Mouse (Mus musculus) liver, adult 2 months (tissue): Measurements from ENCODE around the gene Banp. TPM values are rescaled to one million over a fixed set of nuclear protein-coding genes. Genes with fewer than 3 reads are reported as not detected.
A peak's percentile ranks its signal among the peaks of the same experiment; 100 is the strongest.

Experiments
- DNase-seq: peaks from one replicate; pipeline ENCODE4 v3.0.0-alpha.2; 2011; ENCODE audit warnings: low read depth, low spot score; ENCODE audit errors: extremely low read depth
- H3K27ac ChIP-seq: fragments of 200-500 bp; replicated peaks from 2 replicates; pipeline ENCODE4 v1.5.1; 2012; ENCODE audit warnings: low read depth, mild to moderate bottlenecking, control low read depth, inconsistent platforms, low read length; ENCODE audit not compliant: insufficient read depth
- H3K27me3 ChIP-seq: fragments of 200-500 bp; 2 replicates; pipeline ENCODE4 v1.6.1; 2012; ENCODE audit warnings: mild to moderate bottlenecking, moderate library complexity, low read length, inconsistent platforms; ENCODE audit not compliant: control insufficient read depth, insufficient read depth
- H3K36me3 ChIP-seq: fragments of 200-500 bp; 2 replicates; pipeline ENCODE4 v1.6.1; 2012; ENCODE audit warnings: low read length, inconsistent platforms; ENCODE audit not compliant: control insufficient read depth, insufficient read depth
- H3K4me1 ChIP-seq: fragments of 200-500 bp; 2 replicates; pipeline ENCODE4 v1.6.1; 2011; ENCODE audit warnings: low read length; ENCODE audit not compliant: control insufficient read depth, insufficient read depth
- H3K4me3 ChIP-seq: fragments of 200-500 bp; 2 replicates; pipeline ENCODE4 v1.5.1; 2011; ENCODE audit warnings: low read depth, mild to moderate bottlenecking, control low read depth, low read length, moderate library complexity; ENCODE audit not compliant: insufficient read depth
- H3K79me2 ChIP-seq: fragments of 200-500 bp; 2 replicates; pipeline ENCODE4 v1.6.1; 2012; ENCODE audit warnings: inconsistent platforms, mild to moderate bottlenecking, low read length, moderate library complexity; ENCODE audit not compliant: control insufficient read depth, insufficient read depth
- H3K9ac ChIP-seq: fragments of 200-500 bp; 2 replicates; pipeline ENCODE4 v1.6.1; 2012; ENCODE audit warnings: low read depth, mild to moderate bottlenecking, control low read depth, inconsistent platforms, low read length
- CTCF ChIP-seq: fragments of 200-500 bp; IDR thresholded peaks from 2 replicates; pipeline ENCODE4 v1.5.1; 2011; ENCODE audit warnings: low read depth, low read length, control low read depth
- POLR2A ChIP-seq: fragments of 200-500 bp; IDR thresholded peaks from 2 replicates; pipeline ENCODE4 v1.6.1; 2011; ENCODE audit warnings: low read length, control low read depth; ENCODE audit not compliant: insufficient read depth; ENCODE audit errors: extremely low read depth
- WGBS: fragments of 180-500 bp; shearing (Covaris S2); methylation state at CpG from one replicate; pipeline ENCODE4 v1.1.7; 2018; 5-methylcytosine and 5-hydroxymethylcytosine counted together
- polyA plus RNA-seq: library from polyadenylated mRNA; depleted of rRNA; stranded (reverse); fragments of >200 nt; gene quantifications from 2 replicates; pipeline ENCODE4 v1.2.3, GENCODE M21; 2012
- total RNA-seq: library from RNA; depleted of rRNA; stranded (reverse); fragments of >200 nt; gene quantifications from 2 replicates; pipeline ENCODE4 v1.2.3, GENCODE M21; 2014

Banp gene
- total and polyA plus RNA-seq, 2 experiments, result 9.8 to 38.2 TPM

GRCm38 (mm10) chr8:122067783-122068505 is 118.4 kb downstream of the Banp start:
- DNase-seq, result peak; percentile 91
- Histone ChIP-seq H3K79me2 (no peaks in the 10 kb centered on the region), H3K4me3 (no peak overlapping the region), H3K27ac (no peak overlapping the region), H3K36me3 (no peaks in the 10 kb centered on the region), H3K27me3 (no peaks in the 10 kb centered on the region), H3K4me1 (peaks cover 11% of the 10 kb centered on the region), H3K9ac (peak overlapping the region; percentile 32; the same call in 1 of the 2 replicates)
- TF ChIP-seq POLR2A (no peak), CTCF (no peak)
- WGBS, result 27% methylated on average over 15 of the region's 15 CpGs

- Histone ChIP-seq H3K4me3 (no peak overlapping the region), H3K27me3 (no peaks in the 10 kb centered on the region), H3K36me3 (no peaks in the 10 kb centered on the region), H3K79me2 (no peaks in the 10 kb centered on the region), H3K9ac (no peak overlapping the region), H3K27ac (no peak overlapping the region), H3K4me1 (peaks cover 5% of the 10 kb centered on the region; the same call in 1 of the 2 replicates)
- DNase-seq, result peak; percentile 50
- WGBS, result 79% methylated on average over 13 of the region's 13 CpGs
- TF ChIP-seq POLR2A (no peak), CTCF (no peak)
Measured at GRCm38 (mm10) chr8:122068609-122069008, 119.1 kb downstream of the Banp start.

- WGBS, result 87% methylated on average over 11 of the region's 11 CpGs
- Histone ChIP-seq H3K4me3 (no peak overlapping the region), H3K4me1 (peaks cover 5% of the 10 kb centered on the region; the same call in 1 of the 2 replicates), H3K9ac (no peak overlapping the region), H3K36me3 (no peaks in the 10 kb centered on the region), H3K27me3 (no peaks in the 10 kb centered on the region), H3K79me2 (no peaks in the 10 kb centered on the region), H3K27ac (no peak overlapping the region)
- DNase-seq, result no peak
- TF ChIP-seq POLR2A, result no peak
- TF ChIP-seq CTCF, result no peak
Measured at GRCm38 (mm10) chr8:122069281-122069680, 119.7 kb downstream of the Banp start.

GRCm38 (mm10) chr8:122071193-122071592 is 121.6 kb downstream of the Banp start:
- Histone ChIP-seq H3K79me2 (no peaks in the 10 kb centered on the region), H3K36me3 (no peaks in the 10 kb centered on the region), H3K4me3 (no peak overlapping the region), H3K4me1 (peaks cover 5% of the 10 kb centered on the region; the same call in 1 of the 2 replicates), H3K27ac (no peak overlapping the region), H3K9ac (no peak overlapping the region), H3K27me3 (no peaks in the 10 kb centered on the region)
- TF ChIP-seq CTCF (no peak), POLR2A (no peak)
- 59% methylated on average over 4 of the region's 4 CpGs for WGBS
- no peak for DNase-seq

GRCm38 (mm10) chr8:122073964-122074363 is 124.4 kb downstream of the Banp start:
- Histone ChIP-seq H3K4me1 (no peaks in the 10 kb centered on the region), H3K36me3 (no peaks in the 10 kb centered on the region), H3K27me3 (no peaks in the 10 kb centered on the region), H3K9ac (no peak overlapping the region), H3K79me2 (no peaks in the 10 kb centered on the region), H3K4me3 (no peak overlapping the region), H3K27ac (no peak overlapping the region)
- DNase-seq, result no peak
- TF ChIP-seq CTCF (no peak), POLR2A (no peak)
- 63% methylated on average over 9 of the region's 9 CpGs for WGBS

- H3K4me1 ChIP-seq, result no peaks in the 10 kb centered on the region
- no peak overlapping the region for H3K4me3 ChIP-seq
- no peaks in the 10 kb centered on the region for H3K36me3 ChIP-seq
- DNase-seq, result no peak
- TF ChIP-seq CTCF (no peak), POLR2A (no peak)
- no peak overlapping the region for H3K27ac ChIP-seq
- 62% methylated on average over 9 of the region's 9 CpGs for WGBS
- no peak overlapping the region for H3K9ac ChIP-seq
- H3K79me2 ChIP-seq, result no peaks in the 10 kb centered on the region
- H3K27me3 ChIP-seq, result no peaks in the 10 kb centered on the region
Measured at GRCm38 (mm10) chr8:122074442-122074841, 124.9 kb downstream of the Banp start.
